Mouse (Mus musculus): ENCODE measurements at regions not wholly inside any gene's neighbourhood (a gene's known extent, or its start where the extent isn't known, plus 50 kb on each side); places are given as distances from the start of the nearest gene placed in this dataset.
"Not testable (repeated sequence)": the region's sequence is repeated elsewhere in the genome, so short reads cannot be mapped to it uniquely, and the experiment has no call there.

- WGBS (ENCODE audit: insufficient replicate concordance), result 52% methylated on average over 2 of the region's 2 CpGs
- no peak overlapping the region for H3K4me2 ChIP-seq
- no peaks in the 10 kb centered on the region for H3K4me1 ChIP-seq (replicated peaks)
- H3K36me3 ChIP-seq, result no peaks in the 10 kb centered on the region
- ATAC-seq (ENCODE audit: low read depth) (no peak), DNase-seq (no peak)
- H3K9ac ChIP-seq, result no peak overlapping the region
- no peak overlapping the region for H3K4me3 ChIP-seq (replicated peaks)
- no peaks in the 10 kb centered on the region for H3K9me3 ChIP-seq (replicated peaks)
- no peak overlapping the region for H3K27ac ChIP-seq
- no peaks in the 10 kb centered on the region for H3K27me3 ChIP-seq
Measured at GRCm38 (mm10) chr17:4024384-4024783, 328.3 kb upstream of the Nox3 start.

- DNase-seq (no peak), ATAC-seq (ENCODE audit: low read depth) (no peak)
- no peaks in the 10 kb centered on the region for H3K4me1 ChIP-seq (replicated peaks)
- H3K27ac ChIP-seq, result no peak overlapping the region
- no peaks in the 10 kb centered on the region for H3K36me3 ChIP-seq
- whole genome bisulfite sequencing (ENCODE audit: insufficient replicate concordance), result 70% methylated on average over 9 of the region's 9 CpGs
- no peak overlapping the region for H3K4me3 ChIP-seq (replicated peaks)
- no peak overlapping the region for H3K9ac ChIP-seq
- H3K27me3 ChIP-seq, result no peaks in the 10 kb centered on the region
- H3K9me3 ChIP-seq (replicated peaks), result no peaks in the 10 kb centered on the region
- H3K4me2 ChIP-seq, result no peak overlapping the region
Measured at GRCm38 (mm10) chr17:4029202-4029601, 333.1 kb upstream of the Nox3 start.

GRCm38 (mm10) chr17:4034816-4035360 is 338.8 kb upstream of the Nox3 start:
- no peaks in the 10 kb centered on the region for H3K36me3 ChIP-seq
- H3K4me3 ChIP-seq (replicated peaks), result no peak overlapping the region
- H3K4me2 ChIP-seq, result no peak overlapping the region
- 53% methylated on average over 3 of the region's 3 CpGs for WGBS (ENCODE audit: insufficient replicate concordance)
- H3K4me1 ChIP-seq (replicated peaks), result no peaks in the 10 kb centered on the region
- ATAC-seq (ENCODE audit: low read depth) (no peak), DNase-seq (no peak)
- no peak overlapping the region for H3K9ac ChIP-seq
- H3K27ac ChIP-seq, result no peak overlapping the region
- no peaks in the 10 kb centered on the region for H3K9me3 ChIP-seq (replicated peaks)
- no peaks in the 10 kb centered on the region for H3K27me3 ChIP-seq

GRCm38 (mm10) chr17:4040104-4040664 is 344.1 kb upstream of the Nox3 start:
- H3K4me3 ChIP-seq (replicated peaks), result no peak overlapping the region
- H3K36me3 ChIP-seq, result no peaks in the 10 kb centered on the region
- DNase-seq (no peak), ATAC-seq (ENCODE audit: low read depth) (no peak)
- H3K27ac ChIP-seq, result no peak overlapping the region
- H3K4me1 ChIP-seq (replicated peaks), result no peaks in the 10 kb centered on the region
- no peak overlapping the region for H3K4me2 ChIP-seq
- no peak overlapping the region for H3K9ac ChIP-seq
- H3K9me3 ChIP-seq (replicated peaks), result no peaks in the 10 kb centered on the region
- no peaks in the 10 kb centered on the region for H3K27me3 ChIP-seq
- WGBS (ENCODE audit: insufficient replicate concordance), result 45% methylated on average over 5 of the region's 5 CpGs

GRCm38 (mm10) chr17:4060186-4060585 is 364.1 kb upstream of the Nox3 start:
- ATAC-seq (ENCODE audit: low read depth); H3K4me2 ChIP-seq; H3K9ac ChIP-seq; H3K4me3 ChIP-seq (replicated peaks); DNase-seq; H3K36me3 ChIP-seq; H3K4me1 ChIP-seq (replicated peaks); H3K27ac ChIP-seq; H3K27me3 ChIP-seq; H3K9me3 ChIP-seq (replicated peaks): not testable (repeated sequence)

- Histone ChIP-seq H3K9me3 (replicated peaks) (no peaks in the 10 kb centered on the region), H3K9ac (no peak overlapping the region), H3K4me3 (replicated peaks) (no peak overlapping the region), H3K36me3 (no peaks in the 10 kb centered on the region), H3K27ac (no peak overlapping the region), H3K4me1 (replicated peaks) (no peaks in the 10 kb centered on the region), H3K4me2 (no peak overlapping the region), H3K27me3 (no peaks in the 10 kb centered on the region)
- 46% methylated on average over 2 of the region's 2 CpGs for WGBS (ENCODE audit: insufficient replicate concordance)
- no peak for DNase-seq
- ATAC-seq (ENCODE audit: low read depth), result no peak
Measured at GRCm38 (mm10) chr17:4073381-4073780, 377.3 kb upstream of the Nox3 start.

- Histone ChIP-seq H3K27ac (no peak overlapping the region), H3K4me1 (replicated peaks) (no peaks in the 10 kb centered on the region), H3K36me3 (no peaks in the 10 kb centered on the region), H3K9me3 (replicated peaks) (no peaks in the 10 kb centered on the region), H3K27me3 (no peaks in the 10 kb centered on the region), H3K4me2 (no peak overlapping the region), H3K4me3 (replicated peaks) (no peak overlapping the region), H3K9ac (no peak overlapping the region)
- DNase-seq, result no peak
- 44% methylated on average over 2 of the region's 2 CpGs for WGBS (ENCODE audit: insufficient replicate concordance)
- ATAC-seq (ENCODE audit: low read depth), result no peak
Measured at GRCm38 (mm10) chr17:4080564-4080963, 384.5 kb upstream of the Nox3 start.

- Histone ChIP-seq H3K27me3 (no peaks in the 10 kb centered on the region), H3K9me3 (replicated peaks) (no peaks in the 10 kb centered on the region), H3K4me2 (no peak overlapping the region), H3K36me3 (no peaks in the 10 kb centered on the region), H3K4me1 (replicated peaks) (no peaks in the 10 kb centered on the region), H3K27ac (no peak overlapping the region), H3K4me3 (replicated peaks) (no peak overlapping the region), H3K9ac (no peak overlapping the region)
- no peak for ATAC-seq (ENCODE audit: low read depth)
- DNase-seq, result no peak
- 51% methylated on average over 1 of the region's 1 CpGs for WGBS (ENCODE audit: insufficient replicate concordance)
Measured at GRCm38 (mm10) chr17:4094621-4095020, 398.6 kb upstream of the Nox3 start.

- Histone ChIP-seq H3K36me3 (no peaks in the 10 kb centered on the region), H3K4me2 (no peak overlapping the region), H3K4me3 (replicated peaks) (no peak overlapping the region), H3K9ac (no peak overlapping the region), H3K27me3 (no peaks in the 10 kb centered on the region), H3K9me3 (replicated peaks) (no peaks in the 10 kb centered on the region), H3K27ac (no peak overlapping the region), H3K4me1 (replicated peaks) (no peaks in the 10 kb centered on the region)
- DNase-seq, result no peak
- peak; percentile 70 for ATAC-seq (ENCODE audit: low read depth)
- WGBS (ENCODE audit: insufficient replicate concordance), result 37% methylated on average over 3 of the region's 3 CpGs
Measured at GRCm38 (mm10) chr17:4103321-4103720, 407.3 kb upstream of the Nox3 start.

- WGBS (ENCODE audit: insufficient replicate concordance), result 19% methylated on average over 3 of the region's 3 CpGs
- Histone ChIP-seq H3K4me1 (replicated peaks) (no peaks in the 10 kb centered on the region), H3K4me2 (no peak overlapping the region), H3K36me3 (no peaks in the 10 kb centered on the region), H3K4me3 (replicated peaks) (no peak overlapping the region), H3K27me3 (no peaks in the 10 kb centered on the region), H3K27ac (no peak overlapping the region), H3K9me3 (replicated peaks) (no peaks in the 10 kb centered on the region), H3K9ac (no peak overlapping the region)
- no peak for ATAC-seq (ENCODE audit: low read depth)
- DNase-seq, result peak; percentile 5
Measured at GRCm38 (mm10) chr17:4109263-4109662, 413.2 kb upstream of the Nox3 start.

GRCm38 (mm10) chr17:4113021-4113420 is 417.0 kb upstream of the Nox3 start:
- Histone ChIP-seq H3K36me3 (no peaks in the 10 kb centered on the region), H3K4me1 (replicated peaks) (no peaks in the 10 kb centered on the region), H3K27me3 (no peaks in the 10 kb centered on the region), H3K4me2 (no peak overlapping the region), H3K9ac (no peak overlapping the region), H3K4me3 (replicated peaks) (no peak overlapping the region), H3K27ac (no peak overlapping the region), H3K9me3 (replicated peaks) (no peaks in the 10 kb centered on the region)
- 47% methylated on average over 4 of the region's 4 CpGs for WGBS (ENCODE audit: insufficient replicate concordance)
- ATAC-seq (ENCODE audit: low read depth), result no peak
- no peak for DNase-seq

GRCm38 (mm10) chr17:4116476-4116875 is 420.4 kb upstream of the Nox3 start:
- Histone ChIP-seq H3K27me3 (no peaks in the 10 kb centered on the region), H3K9ac (no peak overlapping the region), H3K4me2 (no peak overlapping the region), H3K4me3 (replicated peaks) (no peak overlapping the region), H3K4me1 (replicated peaks) (no peaks in the 10 kb centered on the region), H3K9me3 (replicated peaks) (no peaks in the 10 kb centered on the region), H3K27ac (no peak overlapping the region), H3K36me3 (no peaks in the 10 kb centered on the region)
- no peak for DNase-seq
- WGBS (ENCODE audit: insufficient replicate concordance), result 49% methylated on average over 3 of the region's 3 CpGs
- ATAC-seq (ENCODE audit: low read depth), result no peak
